Mouse (Mus musculus) CH12.LX (cell line): ENCODE data around the gene Atg4b. TPM values are rescaled to one million over a fixed set of nuclear protein-coding genes. Genes with fewer than 3 reads are reported as not detected.

Experiments used
- DNase-seq: peaks from one replicate; pipeline ENCODE4 v3.0.0-alpha.2; 2013; ENCODE audit errors: extremely low read depth
- H3K27ac ChIP-seq: 2 replicates; pipeline ENCODE4 v1.5.1; 2012; ENCODE audit warnings: low read depth, mild to moderate bottlenecking, control low read depth, moderate library complexity; ENCODE audit not compliant: insufficient read depth
- H3K27me3 ChIP-seq: replicated peaks from 2 replicates; pipeline ENCODE3; 2012; ENCODE audit warnings: inconsistent platforms
- H3K36me3 ChIP-seq, 2 experiments: replicated peaks in 1 of 2; 2 replicates each; pipeline versions ENCODE3 to v1.6.1; 2012; ENCODE audit warnings: inconsistent platforms in 1 of 2, low read length in 1 of 2, mild to moderate bottlenecking in 1 of 2, mixed read lengths in 1 of 2, moderate library complexity in 1 of 2; ENCODE audit not compliant: control insufficient read depth in 1 of 2, insufficient read depth in 1 of 2
- H3K4me1 ChIP-seq, 2 experiments: 2 replicates each; pipeline ENCODE4 v1.6.1; 2012; ENCODE audit warnings: inconsistent platforms in 1 of 2, moderate library complexity in 1 of 2; ENCODE audit not compliant: insufficient read depth in 2 of 2, control insufficient read depth in 1 of 2
- H3K4me2 ChIP-seq: 2 replicates; pipeline ENCODE4 v1.6.1; 2012; ENCODE audit warnings: low read depth, mild to moderate bottlenecking, control low read depth; ENCODE audit not compliant: poor library complexity, insufficient read depth, severe bottlenecking
- H3K4me3 ChIP-seq, 3 experiments: fragments of 150-350 bp in 1 of 3; sonication (generic) in 1 of 3; replicated peaks in 1 of 3; 2 replicates each; pipeline versions ENCODE3 to v1.5.1; 2011 to 2012; ENCODE audit warnings: low read depth in 2 of 3, low read length in 2 of 3, mild to moderate bottlenecking in 2 of 3, moderate library complexity in 2 of 3, control low read depth in 1 of 3, improper control_type of control experiment in 1 of 3, inconsistent platforms in 1 of 3, mixed read lengths in 1 of 3; ENCODE audit not compliant: poor library complexity in 1 of 3
- H3K79me2 ChIP-seq: replicated peaks from 2 replicates; pipeline ENCODE4 v1.6.1; 2012; ENCODE audit warnings: mild to moderate bottlenecking, moderate library complexity; ENCODE audit not compliant: control insufficient read depth, poor library complexity, insufficient read depth, severe bottlenecking; ENCODE audit errors: extremely low read depth
- H3K9ac ChIP-seq: 2 replicates; pipeline ENCODE4 v1.6.1; 2012; ENCODE audit warnings: low read depth, mild to moderate bottlenecking, control low read depth, moderate library complexity; ENCODE audit not compliant: insufficient read depth
- H3K9me3 ChIP-seq: replicated peaks from 2 replicates; pipeline ENCODE3; 2012; ENCODE audit warnings: low read length, inconsistent platforms, mixed read lengths
- CHD2 ChIP-seq: IDR thresholded peaks from 2 replicates; pipeline ENCODE4 v1.6.1; 2011; ENCODE audit warnings: low read length, improper control_type of control experiment
- EP300 ChIP-seq: IDR thresholded peaks from 2 replicates; pipeline ENCODE4 v1.6.1; 2011; ENCODE audit warnings: low read length, improper control_type of control experiment
- ETS1 ChIP-seq: conservative IDR thresholded peaks from 2 replicates; pipeline ENCODE4 v1.6.1; 2012; ENCODE audit warnings: low read depth, mild to moderate bottlenecking, inconsistent platforms, low read length, improper control_type of control experiment, moderate library complexity
- GABPA ChIP-seq: IDR thresholded peaks from 2 replicates; pipeline ENCODE4 v1.6.1; 2012; ENCODE audit warnings: low read depth, low read length, improper control_type of control experiment, inconsistent platforms; ENCODE audit not compliant: insufficient replicate concordance
- HCFC1 ChIP-seq: IDR thresholded peaks from 2 replicates; pipeline ENCODE4 v1.6.1; 2012; ENCODE audit warnings: low read depth, mild to moderate bottlenecking, inconsistent platforms, low read length, improper control_type of control experiment
- IRF4 ChIP-seq: IDR thresholded peaks from 2 replicates; pipeline ENCODE4 v1.6.1; 2014; ENCODE audit warnings: low read depth, mild to moderate bottlenecking, inconsistent platforms, low read length, improper control_type of control experiment
- MEF2A ChIP-seq: IDR thresholded peaks from 2 replicates; pipeline ENCODE4 v1.6.1; 2014; ENCODE audit warnings: low read depth, mild to moderate bottlenecking, inconsistent platforms, low read length, improper control_type of control experiment, borderline replicate concordance
- NRF1 ChIP-seq: IDR thresholded peaks from 2 replicates; pipeline ENCODE4 v1.6.1; 2014; ENCODE audit warnings: low read depth, mild to moderate bottlenecking, inconsistent platforms, low read length, improper control_type of control experiment, moderate library complexity
- PAX5 ChIP-seq: IDR thresholded peaks from 2 replicates; pipeline ENCODE4 v1.6.1; 2012; ENCODE audit warnings: low read length, inconsistent platforms, mixed read lengths
- POLR2AphosphoS2 ChIP-seq: IDR thresholded peaks from 2 replicates; pipeline ENCODE4 v1.6.1; 2011; ENCODE audit warnings: low read depth, low read length, improper control_type of control experiment
- RCOR1 ChIP-seq: conservative IDR thresholded peaks from 2 replicates; pipeline ENCODE4 v1.6.1; 2012; ENCODE audit warnings: low read depth, mild to moderate bottlenecking, inconsistent platforms, low read length, improper control_type of control experiment
- SIN3A ChIP-seq: IDR thresholded peaks from 2 replicates; pipeline ENCODE4 v1.6.1; 2012; ENCODE audit warnings: low read length, improper control_type of control experiment, inconsistent platforms
- SMC3 ChIP-seq: IDR thresholded peaks from 2 replicates; pipeline ENCODE4 v1.6.1; 2011; ENCODE audit warnings: low read depth, low read length, improper control_type of control experiment
- TBP ChIP-seq: conservative IDR thresholded peaks from 2 replicates; pipeline ENCODE4 v1.6.1; 2011; ENCODE audit warnings: low read depth, low read length, improper control_type of control experiment
- USF2 ChIP-seq: conservative IDR thresholded peaks from 2 replicates; pipeline ENCODE4 v1.6.1; 2011; ENCODE audit warnings: low read depth, low read length, improper control_type of control experiment
- ZKSCAN1 ChIP-seq: IDR thresholded peaks from 2 replicates; pipeline ENCODE4 v1.6.1; 2012; ENCODE audit warnings: low read depth, inconsistent platforms, low read length, improper control_type of control experiment, borderline replicate concordance
- ZMIZ1 ChIP-seq: IDR thresholded peaks from 2 replicates; pipeline ENCODE4 v1.6.1; 2012; ENCODE audit warnings: low read depth, mild to moderate bottlenecking, inconsistent platforms, low read length, improper control_type of control experiment
- ZNF384 ChIP-seq: IDR thresholded peaks from 2 replicates; pipeline ENCODE4 v1.6.1; 2012; ENCODE audit warnings: low read depth, low read length, improper control_type of control experiment, inconsistent platforms
- dilution Hi-C: fragments of 300-500 bp; cut with MboI; formaldehyde crosslinking; loops from 2 replicates; pipeline ENCODE4 v1.14.3; 2020; ENCODE audit warnings: low sequenced_read_pairs; ENCODE audit not compliant: extremely low pct_unique_long_range_greater_than_20kb, extremely low pct_ligation_motif_present
- in situ Hi-C: fragments of 300-500 bp; cut with MboI; formaldehyde crosslinking; loops from 3 replicates; pipeline ENCODE4 v1.14.3; 2019; ENCODE audit warnings: low sequenced_read_pairs, low pct_ligation_motif_present, low pct_unique_long_range_greater_than_20kb, mixed read lengths
- polyA plus RNA-seq: library from polyadenylated mRNA; unstranded; fragments of >175 nt; gene quantifications from 2 replicates; pipeline ENCODE4 v1.2.1, GENCODE M21; 2012; ENCODE audit warnings: low read depth; ENCODE audit not compliant: insufficient read length
- total RNA-seq, 2 experiments: library from RNA; depleted of rRNA; stranded (reverse); fragments of 300-350 nt in 1 of 2; fragments of >200 nt in 1 of 2; gene quantifications; 2 replicates each; pipeline ENCODE4 v1.2.3; 2012 to 2014

Gene Atg4b
- 20.1 and 24.7 TPM in 2 replicates for total RNA-seq (2012; rRNA removed)
- total RNA-seq (2014; rRNA removed): 21.4 and 29.3 TPM in 2 replicates
- polyA plus RNA-seq: 55.1 and 57.2 TPM in 2 replicates

- peaks cover 21 to 38% of the 10 kb centered on the region in 2 experiments for H3K36me3 ChIP-seq
- no peak within 1 kb of the TSS for H3K4me2 ChIP-seq
- no peak within 1 kb of the TSS for H3K9ac ChIP-seq
- peaks cover 26% of the 10 kb centered on the region for H3K79me2 ChIP-seq
- H3K4me3 ChIP-seq: no peak within 1 kb of the TSS
- dilution Hi-C loops: no loop called here
- in situ Hi-C loops: no loop called here
- TF ChIP-seq NRF1: no peak
- TF ChIP-seq ZMIZ1: no peak
- TF ChIP-seq HCFC1: no peak
- TF ChIP-seq SMC3: no peak
- no peak for TF ChIP-seq ETS1
- TF ChIP-seq ZNF384: no peak
- TF ChIP-seq IRF4: no peak
- TF ChIP-seq PAX5: no peak
- no peak for TF ChIP-seq TBP
- no peak for TF ChIP-seq MEF2A
- no peak for TF ChIP-seq SIN3A
- no peak for TF ChIP-seq RCOR1
- no peak within 1 kb of the TSS for H3K27ac ChIP-seq
- peaks cover 5 to 36% of the 10 kb centered on the region in 2 experiments; a peak in 3 of 4 replicates for H3K4me1 ChIP-seq
- no peak for DNase-seq
- no peaks in the 10 kb centered on the region for H3K27me3 ChIP-seq
- no peaks in the 10 kb centered on the region for H3K9me3 ChIP-seq
These were observed at the start of gene Atg4b for GRCm38 (mm10) chr1:93751290-93751689. Gene Atg4b (plus strand): TSS chr1:93751500.

DNA sequence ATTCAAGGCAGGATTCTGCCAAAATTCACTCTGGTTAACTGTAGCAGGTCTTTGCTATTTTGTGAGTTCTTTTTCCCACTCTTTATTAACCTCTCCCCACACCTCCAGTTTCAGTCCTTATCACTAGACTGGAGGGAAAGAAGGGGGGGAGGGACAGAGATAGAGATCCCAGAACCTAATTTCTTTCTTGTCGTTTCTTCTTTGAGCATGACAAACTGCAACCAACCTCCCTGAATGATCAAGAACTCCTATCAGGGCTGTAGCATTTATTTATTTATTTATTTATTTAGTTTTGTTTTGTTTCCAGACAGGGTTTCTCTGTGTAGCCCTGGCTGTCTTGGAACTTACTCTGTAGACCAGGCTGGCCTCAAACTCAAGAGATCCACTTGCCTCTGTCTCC is 49.2 kb upstream of the Atg4b start:
- TF ChIP-seq POLR2AphosphoS2 (no peak), ZNF384 (no peak), MEF2A (no peak), ZKSCAN1 (no peak), EP300 (no peak), USF2 (no peak), CHD2 (no peak), GABPA (no peak), TBP (no peak)
- dilution Hi-C loops (no loop called here), in situ Hi-C loops (loop anchor here (25.0 kb wide), 1 partner anchor 515 kb away; no protein-coding TSS in a partner anchor)
- H3K9me3 ChIP-seq: no peaks in the 10 kb centered on the region
- H3K27ac ChIP-seq: no peak overlapping the region
- no peaks in the 10 kb centered on the region for H3K79me2 ChIP-seq
- H3K4me3 ChIP-seq: no peak overlapping the region
- no peaks in the 10 kb centered on the region for H3K27me3 ChIP-seq
- H3K4me1 ChIP-seq: peaks cover 0 to 19% of the 10 kb centered on the region in 2 experiments; a peak in 2 of 4 replicates
- H3K4me2 ChIP-seq: no peak overlapping the region
- H3K9ac ChIP-seq: no peak overlapping the region
- DNase-seq: no peak
- H3K36me3 ChIP-seq: peaks cover 26 to 54% of the 10 kb centered on the region in 2 experiments
